Mouse (Mus musculus) hindbrain, embryonic 16.5 days (tissue): ENCODE results near the gene Krtap9-1. TPM values are rescaled to one million over a fixed set of nuclear protein-coding genes. Genes with fewer than 3 reads are reported as not detected.
"Not testable (repeated sequence)": the region's sequence is repeated elsewhere in the genome, so short reads cannot be mapped to it uniquely, and the experiment has no call there.

Experiments
- ATAC-seq: fragments of 200-750 bp; cut with Nextera tagmentation; 2 replicates; pipeline ENCODE4 v1.8.0; 2017; ENCODE audit warnings: moderate TSS enrichment, moderate library complexity
- H3K27ac ChIP-seq: fragments of 300-500 bp; sonication (generic); 2 replicates; pipeline ENCODE4 v1.5.1; 2014; ENCODE audit warnings: low read depth, mild to moderate bottlenecking, control low read depth, low read length, moderate library complexity
- H3K27me3 ChIP-seq: fragments of 300-500 bp; sonication (generic); replicated peaks from 2 replicates; pipeline ENCODE4 v1.6.1; 2014; ENCODE audit warnings: low read length; ENCODE audit not compliant: control insufficient read depth, insufficient read depth
- H3K36me3 ChIP-seq: fragments of 300-500 bp; sonication (generic); 2 replicates; pipeline ENCODE4 v1.6.1; 2014; ENCODE audit warnings: mild to moderate bottlenecking, low read length, moderate library complexity, mixed read lengths; ENCODE audit not compliant: control insufficient read depth, insufficient read depth
- H3K4me1 ChIP-seq: fragments of 300-500 bp; sonication (generic); 2 replicates; pipeline ENCODE4 v1.6.1; 2014; ENCODE audit warnings: low read depth, low read length; ENCODE audit not compliant: control insufficient read depth, insufficient read depth
- H3K4me2 ChIP-seq: fragments of 300-500 bp; sonication (generic); 2 replicates; pipeline ENCODE4 v1.6.1; 2014; ENCODE audit warnings: mild to moderate bottlenecking, low read length, control low read depth, moderate library complexity
- H3K4me3 ChIP-seq: fragments of 300-500 bp; sonication (generic); 2 replicates; pipeline ENCODE4 v1.5.1; 2014; ENCODE audit warnings: mild to moderate bottlenecking, low read length, control low read depth, moderate library complexity
- H3K9ac ChIP-seq: fragments of 300-500 bp; sonication (generic); 2 replicates; pipeline ENCODE4 v1.6.1; 2014; ENCODE audit warnings: low read depth, mild to moderate bottlenecking, control low read depth, low read length, moderate library complexity
- H3K9me3 ChIP-seq: fragments of 300-500 bp; sonication (generic); 2 replicates; pipeline ENCODE4 v1.6.1; 2014; ENCODE audit warnings: mild to moderate bottlenecking, low read length, moderate library complexity; ENCODE audit not compliant: control insufficient read depth
- WGBS: fragments of 180-500 bp; shearing (Covaris S2); extraction: QIAGEN DNeasy Blood & Tissue Kit; methylation state at CpG from one replicate; pipeline ENCODE4 v1.1.7; 2014; 5-methylcytosine and 5-hydroxymethylcytosine counted together
- polyA plus RNA-seq: library from polyadenylated mRNA; unstranded; fragments of >200 nt; fragmentation: Nextera tagmentation; extraction: Ambion mirVana; gene quantifications from 2 replicates; pipeline ENCODE4 v1.2.1, GENCODE M21; 2015

Gene Krtap9-1
- polyA plus RNA-seq: not detected in 2 replicates

- not testable (repeated sequence) for H3K4me1 ChIP-seq, H3K27me3 ChIP-seq, H3K9me3 ChIP-seq, H3K27ac ChIP-seq, H3K36me3 ChIP-seq, ATAC-seq, H3K9ac ChIP-seq, H3K4me3 ChIP-seq, H3K4me2 ChIP-seq
- 75% methylated on average over 1 of the region's 1 CpGs for WGBS
Observed at GRCm38 (mm10) chr11:99873089-99873488, at the start of gene Krtap9-1. TSS of gene Krtap9-1 (plus strand) at chr11:99873389.

- H3K9me3 ChIP-seq: no peaks in the 10 kb centered on the region
- no peak for ATAC-seq
- no peak within 1 kb of the TSS for H3K4me2 ChIP-seq
- H3K9ac ChIP-seq: no peak within 1 kb of the TSS
- H3K27ac ChIP-seq: no peak within 1 kb of the TSS
- H3K4me1 ChIP-seq: no peaks in the 10 kb centered on the region
- WGBS: 70% methylated on average over 1 of the region's 1 CpGs
- no peak within 1 kb of the TSS for H3K4me3 ChIP-seq
- H3K36me3 ChIP-seq: no peaks in the 10 kb centered on the region
- H3K27me3 ChIP-seq: no peaks in the 10 kb centered on the region
Observed at GRCm38 (mm10) chr11:99837966-99838365, 35.2 kb upstream of the Krtap9-1 start, which contains the start of gene 2300003K06Rik. TSS of gene 2300003K06Rik (minus strand) at chr11:99838066.

- WGBS: 71% methylated on average over 1 of the region's 1 CpGs
- no peak overlapping the region for H3K4me3 ChIP-seq
- no peaks in the 10 kb centered on the region for H3K36me3 ChIP-seq
- H3K27me3 ChIP-seq: no peaks in the 10 kb centered on the region
- ATAC-seq: no peak
- no peaks in the 10 kb centered on the region for H3K4me1 ChIP-seq
- no peaks in the 10 kb centered on the region for H3K9me3 ChIP-seq
- H3K4me2 ChIP-seq: no peak overlapping the region
- no peak overlapping the region for H3K9ac ChIP-seq
- H3K27ac ChIP-seq: no peak overlapping the region
Observed at GRCm38 (mm10) chr11:99842185-99842584, 31.0 kb upstream of the Krtap9-1 start.

- H3K36me3 ChIP-seq: no peaks in the 10 kb centered on the region
- H3K4me2 ChIP-seq: no peak overlapping the region
- no peak overlapping the region for H3K27ac ChIP-seq
- H3K9me3 ChIP-seq: no peaks in the 10 kb centered on the region
- H3K9ac ChIP-seq: no peak overlapping the region
- H3K4me3 ChIP-seq: no peak overlapping the region
- H3K4me1 ChIP-seq: no peaks in the 10 kb centered on the region
- H3K27me3 ChIP-seq: no peaks in the 10 kb centered on the region
- WGBS: 86% methylated on average over 2 of the region's 2 CpGs
- no peak for ATAC-seq
Observed at GRCm38 (mm10) chr11:99846746-99847145, 26.4 kb upstream of the Krtap9-1 start.

- ATAC-seq: no peak
- Histone ChIP-seq H3K27me3 (no peaks in the 10 kb centered on the region), H3K27ac (no peak within 1 kb of the TSS), H3K9me3 (no peaks in the 10 kb centered on the region), H3K9ac (no peak within 1 kb of the TSS), H3K4me3 (no peak within 1 kb of the TSS), H3K4me2 (no peak within 1 kb of the TSS), H3K4me1 (no peaks in the 10 kb centered on the region), H3K36me3 (no peaks in the 10 kb centered on the region)
Observed at GRCm38 (mm10) chr11:99851508-99851907, 21.7 kb upstream of the Krtap9-1 start, which contains the start of gene Krtap4-16. TSS of gene Krtap4-16 (minus strand) at chr11:99851608.

GRCm38 (mm10) chr11:99854121-99854520 is 19.1 kb upstream of the Krtap9-1 start:
- WGBS: 61% methylated on average over 3 of the region's 3 CpGs
- Histone ChIP-seq H3K4me2 (no peak overlapping the region), H3K4me1 (no peaks in the 10 kb centered on the region), H3K36me3 (no peaks in the 10 kb centered on the region), H3K4me3 (no peak overlapping the region), H3K9me3 (no peaks in the 10 kb centered on the region), H3K9ac (no peak overlapping the region), H3K27me3 (no peaks in the 10 kb centered on the region), H3K27ac (no peak overlapping the region)
- no peak for ATAC-seq

- 87% methylated on average over 2 of the region's 2 CpGs for WGBS
- ATAC-seq: no peak
- H3K9me3 ChIP-seq: no peaks in the 10 kb centered on the region
- no peak within 1 kb of the TSS for H3K4me3 ChIP-seq
- H3K4me1 ChIP-seq: no peaks in the 10 kb centered on the region
- no peak within 1 kb of the TSS for H3K9ac ChIP-seq
- no peaks in the 10 kb centered on the region for H3K27me3 ChIP-seq
- H3K4me2 ChIP-seq: no peak within 1 kb of the TSS
- H3K36me3 ChIP-seq: no peaks in the 10 kb centered on the region
- H3K27ac ChIP-seq: no peak within 1 kb of the TSS
Observed at GRCm38 (mm10) chr11:99857617-99858016, 15.6 kb upstream of the Krtap9-1 start, which contains the start of gene Gm11568. TSS of gene Gm11568 (plus strand) at chr11:99857917.

GRCm38 (mm10) chr11:99858761-99859160 is 14.4 kb upstream of the Krtap9-1 start:
- Histone ChIP-seq H3K4me3 (no peak overlapping the region), H3K36me3 (no peaks in the 10 kb centered on the region), H3K9me3 (no peaks in the 10 kb centered on the region), H3K27me3 (no peaks in the 10 kb centered on the region), H3K4me2 (no peak overlapping the region), H3K27ac (no peak overlapping the region), H3K4me1 (no peaks in the 10 kb centered on the region), H3K9ac (no peak overlapping the region)
- no peak for ATAC-seq
- 77% methylated on average over 2 of the region's 2 CpGs for WGBS

GRCm38 (mm10) chr11:99864176-99864575 is 9.0 kb upstream of the Krtap9-1 start, which contains the start of gene Gm11559:
TSS of gene Gm11559 (plus strand) at chr11:99864476.
- not testable (repeated sequence) for H3K9me3 ChIP-seq, H3K36me3 ChIP-seq, H3K9ac ChIP-seq, H3K4me2 ChIP-seq, H3K4me3 ChIP-seq, H3K27ac ChIP-seq, ATAC-seq, H3K27me3 ChIP-seq, H3K4me1 ChIP-seq
- 78% methylated on average over 1 of the region's 1 CpGs for WGBS

- H3K9ac ChIP-seq, H3K4me3 ChIP-seq, H3K4me1 ChIP-seq, H3K36me3 ChIP-seq, H3K4me2 ChIP-seq, H3K27ac ChIP-seq, H3K27me3 ChIP-seq, H3K9me3 ChIP-seq, ATAC-seq: not testable (repeated sequence)
- WGBS: 49% methylated on average over 1 of the region's 1 CpGs
Observed at GRCm38 (mm10) chr11:99878887-99879286, 5.7 kb downstream of the Krtap9-1 start, which contains the start of gene Gm11567. TSS of gene Gm11567 (plus strand) at chr11:99879187.
